Mouse (Mus musculus) frontal cortex, adult 2 months (tissue): ENCODE results near the gene Kcnk18. TPM values are rescaled to one million over a fixed set of nuclear protein-coding genes. Genes with fewer than 3 reads are reported as not detected.

Experiments
- DNase-seq, 2 experiments: peaks; one replicate each; pipeline ENCODE4 v3.0.0; 2022; ENCODE audit warnings: low spot score in 1 of 2; ENCODE audit errors: extremely low spot score in 1 of 2
- polyA plus RNA-seq: library from polyadenylated mRNA; depleted of rRNA; stranded (reverse); fragments of >200 nt; gene quantifications from 2 replicates; pipeline ENCODE4 v1.2.3, GENCODE M21; 2012; rRNA removed

Gene Kcnk18
- polyA plus RNA-seq, result not detected in 2 replicates

- no peak for DNase-seq
Observed at GRCm38 (mm10) chr19:59218991-59219390, at the start of gene Kcnk18. Gene Kcnk18 (plus strand): TSS chr19:59219214.

DNA sequence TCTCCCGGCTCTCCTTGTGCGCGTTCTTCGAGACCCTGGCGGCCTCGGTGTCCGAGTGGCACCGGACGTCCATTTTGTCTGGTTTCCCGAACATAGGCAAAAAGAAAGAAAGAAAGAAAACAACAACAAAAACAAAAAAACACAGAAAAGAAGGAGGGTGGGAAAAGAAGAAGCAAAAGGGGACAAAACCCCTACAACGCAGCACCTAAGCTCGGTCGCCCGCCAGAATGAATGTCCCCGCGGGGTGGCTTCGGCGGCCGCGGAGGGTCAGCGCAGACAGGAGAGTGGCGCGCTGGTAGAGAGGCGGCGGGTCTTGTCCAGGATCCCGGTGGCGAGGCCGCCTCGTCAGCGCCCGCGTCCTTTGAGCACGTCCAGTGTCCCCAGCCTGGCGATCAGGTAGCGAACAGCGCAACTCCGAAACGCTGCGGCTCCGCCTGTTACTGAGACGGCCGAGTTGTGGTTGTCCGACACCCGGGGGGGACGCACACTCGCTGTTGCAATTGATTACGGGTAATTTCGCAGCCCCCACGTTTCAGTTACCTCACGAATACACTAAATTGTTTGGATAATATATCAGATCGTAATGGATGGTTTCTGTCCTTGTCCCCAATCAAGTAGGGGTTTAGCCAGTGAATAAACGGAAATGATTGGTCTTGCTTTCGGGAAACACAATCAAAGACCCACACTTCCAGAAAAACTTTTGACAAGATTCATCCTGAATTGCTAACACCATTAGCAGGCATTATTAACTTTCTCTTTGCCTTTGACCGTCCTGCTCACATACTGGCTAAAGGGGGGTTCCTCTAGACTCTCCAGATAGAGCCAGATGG is 48.9 kb upstream of the Kcnk18 start, which contains the start of gene Vax1:
Gene Vax1 (minus strand): TSS at position 121 of the 830 bp plus-strand sequence.
- DNase-seq, result no peak

- no peak for DNase-seq
Observed at GRCm38 (mm10) chr19:59170766-59171095, 48.3 kb upstream of the Kcnk18 start.

DNA sequence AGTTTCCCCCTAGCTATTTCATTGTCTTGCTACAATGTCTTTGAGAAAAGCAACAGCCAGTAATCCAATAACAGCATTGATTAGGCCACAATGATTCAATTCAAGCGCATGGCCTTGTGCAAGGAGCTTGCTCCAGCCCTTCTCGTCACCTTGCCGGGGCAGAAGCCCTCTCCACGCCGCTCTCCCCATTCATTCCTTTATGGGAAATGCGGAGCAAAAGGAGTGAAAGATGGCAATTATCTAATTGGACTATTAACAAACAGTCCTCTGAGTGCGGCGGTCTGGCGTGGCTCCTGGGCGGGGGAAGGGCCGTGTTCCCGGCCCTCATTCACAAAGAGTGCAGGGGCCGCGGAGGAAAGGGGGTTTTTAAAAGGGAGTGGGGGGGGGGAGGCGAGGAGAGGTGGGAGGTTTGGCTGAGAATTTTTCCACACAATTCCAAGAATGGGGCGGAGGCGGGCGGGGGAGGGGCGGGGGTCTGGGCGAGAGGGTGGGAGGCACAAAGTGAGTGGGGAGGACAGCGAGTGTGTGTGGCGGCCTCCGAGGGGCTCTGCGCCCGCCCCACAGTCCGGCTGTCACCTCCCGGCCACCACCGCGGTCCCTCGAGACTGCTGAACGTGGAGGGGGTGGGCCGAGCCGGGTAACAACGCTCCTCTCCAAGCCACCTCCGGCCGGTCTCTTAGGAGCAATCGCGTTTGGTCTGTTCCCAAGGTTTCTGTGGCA is 47.7 kb upstream of the Kcnk18 start:
- DNase-seq, result no peak

DNA sequence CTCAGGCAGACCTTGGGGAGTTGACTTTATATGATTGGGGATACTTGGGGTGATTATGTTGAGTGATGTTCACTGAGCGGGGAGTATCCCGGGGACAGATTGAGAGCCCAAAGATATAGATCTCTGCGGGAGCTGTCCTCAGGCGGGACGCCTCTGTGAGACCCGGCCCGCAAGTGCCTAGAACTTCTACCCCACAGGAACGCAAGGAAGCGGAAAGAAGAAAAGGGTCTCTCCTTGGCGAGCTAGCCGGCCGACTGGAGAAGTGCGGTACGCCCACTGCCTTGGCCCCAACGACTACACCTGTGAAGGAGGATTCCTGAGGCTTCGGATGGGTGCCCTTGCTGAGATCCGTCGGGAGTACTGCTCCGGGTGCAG is 47.2 kb upstream of the Kcnk18 start:
- DNase-seq, result no peak

DNA sequence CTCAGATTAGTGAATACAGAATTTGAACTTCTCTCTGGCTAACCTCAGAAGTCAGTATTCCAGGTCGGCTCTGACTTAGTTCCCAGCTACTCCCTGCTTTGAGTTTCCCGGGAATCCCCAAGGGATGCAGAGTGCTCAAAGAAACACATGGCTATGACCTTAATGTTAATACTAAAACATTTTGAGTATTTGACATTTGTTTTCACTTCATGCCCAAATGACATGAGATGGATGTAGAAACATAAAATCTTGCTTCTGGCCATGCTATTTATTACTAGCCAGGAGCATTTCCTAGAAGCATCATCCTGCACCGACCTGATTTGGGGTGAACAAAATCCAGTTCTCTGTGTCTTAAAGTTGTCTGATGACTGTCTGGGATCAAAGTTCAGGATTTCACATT is 46.2 kb upstream of the Kcnk18 start:
- no peak for DNase-seq

DNA sequence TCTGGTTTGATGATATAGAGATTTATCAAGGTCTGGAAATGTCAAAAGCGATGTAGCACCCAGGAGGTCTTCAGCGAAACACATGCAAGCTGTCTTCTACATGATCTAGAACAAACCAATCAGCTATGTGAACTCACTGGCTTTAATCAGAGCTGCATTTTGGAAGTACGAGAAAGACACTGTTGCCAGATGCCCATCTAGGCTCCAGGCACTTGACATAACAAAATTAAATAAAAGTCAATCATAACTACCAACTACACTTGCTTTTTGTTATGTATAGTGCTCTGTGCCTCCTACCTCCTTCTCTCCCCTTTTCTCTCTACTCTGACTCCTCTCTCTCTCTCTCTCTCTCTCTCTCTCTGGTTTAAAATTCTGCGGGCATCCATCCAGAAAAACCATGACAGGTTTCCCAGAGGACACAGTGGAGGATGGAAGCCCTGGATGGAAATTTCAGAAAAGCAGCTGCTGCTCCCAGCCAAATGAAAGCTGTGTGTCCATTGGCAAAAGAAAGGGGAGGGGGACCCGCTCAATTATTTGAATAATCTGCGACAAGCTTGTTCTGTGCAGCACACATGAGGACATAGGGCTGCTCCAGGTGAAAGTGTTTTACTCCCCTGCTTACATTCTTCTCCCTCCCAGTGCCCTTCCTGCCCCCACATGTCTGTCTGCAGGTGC is 45.5 kb upstream of the Kcnk18 start:
- DNase-seq, result no peak

DNA sequence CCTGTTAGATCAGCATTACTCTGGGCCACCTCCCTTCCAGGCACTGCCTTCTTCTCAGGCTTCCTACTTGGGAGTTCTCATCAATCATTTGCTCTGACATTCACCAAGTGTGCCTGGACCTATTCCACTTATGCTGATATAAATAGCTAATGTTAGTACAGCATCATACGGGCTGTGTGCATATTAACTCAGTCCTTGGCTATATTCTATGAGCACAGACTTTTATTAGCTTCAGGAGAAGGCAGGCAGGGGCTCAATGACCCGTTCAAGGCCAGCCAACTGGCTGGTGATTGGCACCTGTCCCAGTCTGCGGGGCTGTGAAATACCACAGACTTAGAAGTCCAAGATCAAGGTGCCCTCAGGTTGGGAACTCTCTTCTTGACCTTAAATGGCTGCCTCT is 35.0 kb upstream of the Kcnk18 start:
- DNase-seq, result no peak

- DNase-seq, result no peak
Observed at GRCm38 (mm10) chr19:59188981-59189380, 30.0 kb upstream of the Kcnk18 start.

- DNase-seq, result no peak
Observed at GRCm38 (mm10) chr19:59190431-59191122, 28.4 kb upstream of the Kcnk18 start.

DNA sequence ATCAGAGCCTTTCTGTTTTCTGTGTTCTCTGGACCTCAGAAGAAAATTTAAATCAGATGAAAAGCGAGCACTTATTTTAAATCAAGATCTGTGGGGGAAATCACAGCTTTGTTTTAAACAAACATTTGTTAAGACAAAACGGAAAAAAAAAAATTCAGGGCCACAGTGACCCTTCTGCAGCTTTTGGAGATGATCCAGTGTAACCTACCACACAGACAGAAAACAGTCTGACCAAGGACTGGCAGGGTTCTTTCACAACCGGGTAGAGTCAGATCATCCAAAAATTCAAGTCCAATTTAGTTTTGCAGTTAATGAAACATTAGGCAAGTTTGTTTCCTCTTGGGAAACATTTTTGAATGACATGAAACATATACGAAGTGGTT is 27.9 kb upstream of the Kcnk18 start:
- no peak for DNase-seq

- DNase-seq, result no peak
Observed at GRCm38 (mm10) chr19:59192491-59192890, 26.5 kb upstream of the Kcnk18 start.

GRCm38 (mm10) chr19:59193456-59193855 is 25.6 kb upstream of the Kcnk18 start:
- DNase-seq, result no peak

DNA sequence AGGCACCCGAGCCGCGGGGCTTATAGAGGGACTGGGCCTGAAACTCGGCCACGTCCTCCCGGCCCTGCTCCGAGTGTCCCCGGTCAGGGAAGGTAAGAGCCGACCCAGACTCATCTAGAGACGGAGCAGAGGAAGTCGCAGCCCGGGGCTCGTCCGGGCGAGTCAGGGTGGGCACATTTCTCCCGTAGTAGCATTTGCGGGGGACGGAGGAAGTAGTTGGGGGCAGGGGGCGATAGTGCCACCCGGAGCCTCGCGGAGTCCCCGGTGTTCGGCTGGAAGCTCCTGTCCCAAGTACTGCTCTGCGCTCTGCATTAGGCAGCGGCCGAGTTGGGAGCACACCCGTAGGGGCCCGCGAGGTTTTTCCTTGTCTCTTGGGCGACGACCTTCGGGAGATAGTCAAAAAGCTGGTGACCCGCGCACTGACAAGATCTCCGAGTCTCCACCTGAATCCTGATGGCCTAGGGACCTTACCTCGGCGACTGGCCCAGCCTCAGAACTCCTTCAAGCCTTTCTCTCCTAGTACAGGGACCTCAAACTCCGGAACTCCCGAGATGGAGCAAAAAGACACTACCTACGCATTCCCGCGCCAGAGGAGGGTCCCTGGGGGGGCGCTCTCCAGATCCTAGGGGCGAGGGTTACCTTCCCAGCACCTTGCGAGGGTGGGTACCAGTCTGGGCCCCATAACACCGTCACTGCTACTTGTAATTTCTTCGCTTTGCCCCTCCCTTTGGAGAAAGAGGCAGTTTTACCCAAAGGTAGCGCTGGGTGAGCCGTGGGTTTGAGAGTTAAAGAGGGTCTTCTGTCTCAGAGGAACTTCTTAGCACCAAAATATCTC is 24.8 kb upstream of the Kcnk18 start:
- no peak for DNase-seq

DNA sequence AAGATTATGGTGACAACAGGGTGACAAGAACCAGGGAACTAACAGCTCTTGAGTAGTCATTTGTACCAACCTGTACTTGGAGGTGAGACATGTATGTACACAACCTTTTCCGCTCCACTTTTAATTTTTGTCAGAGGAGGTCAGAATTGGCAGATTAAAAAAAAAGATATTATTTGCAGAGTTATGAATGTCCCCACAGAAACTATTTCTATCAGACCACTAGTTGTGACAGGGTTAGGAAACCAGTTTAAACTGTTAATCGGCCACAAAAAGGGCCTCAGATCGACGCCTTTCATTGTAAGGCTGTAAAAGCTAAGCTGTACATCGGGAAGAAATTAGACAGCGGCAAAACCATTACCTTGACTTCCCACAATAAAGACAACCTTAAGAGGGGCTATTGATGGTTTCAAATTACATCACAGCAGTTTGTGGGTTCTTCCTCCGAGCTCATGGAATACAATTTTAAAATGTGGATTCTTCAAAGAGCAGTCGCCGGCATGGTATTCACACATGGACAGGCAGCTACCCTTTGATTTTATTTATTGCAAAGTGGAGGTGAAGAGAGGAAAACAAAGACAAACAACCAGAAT is 23.7 kb upstream of the Kcnk18 start:
- no peak for DNase-seq

GRCm38 (mm10) chr19:59196111-59196666 is 22.8 kb upstream of the Kcnk18 start:
- DNase-seq, result peak in 1 of 2 experiments; percentile 70

DNA sequence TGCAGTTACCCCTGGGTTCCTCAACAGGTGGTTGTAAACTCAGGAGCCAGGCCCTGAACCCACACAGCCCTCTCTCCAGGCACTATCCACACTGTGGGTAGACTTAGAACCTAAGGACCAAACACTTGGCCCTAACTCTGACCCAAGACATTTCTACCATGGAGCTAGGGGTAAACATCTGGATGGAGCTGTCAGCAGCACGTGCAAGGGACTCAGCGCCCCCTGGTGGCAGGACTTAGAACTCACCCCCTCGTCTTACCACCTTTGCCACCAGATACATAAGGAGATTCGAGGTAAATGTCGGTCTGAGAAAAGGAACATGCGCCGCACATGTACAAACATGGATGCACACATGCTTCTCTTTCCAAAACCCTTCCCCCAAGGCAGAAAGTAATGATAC is 20.9 kb upstream of the Kcnk18 start:
- DNase-seq, result peak; percentile 7 to 63

GRCm38 (mm10) chr19:59208475-59208874 is 10.5 kb upstream of the Kcnk18 start:
- DNase-seq, result peak; percentile 52 to 95

DNA sequence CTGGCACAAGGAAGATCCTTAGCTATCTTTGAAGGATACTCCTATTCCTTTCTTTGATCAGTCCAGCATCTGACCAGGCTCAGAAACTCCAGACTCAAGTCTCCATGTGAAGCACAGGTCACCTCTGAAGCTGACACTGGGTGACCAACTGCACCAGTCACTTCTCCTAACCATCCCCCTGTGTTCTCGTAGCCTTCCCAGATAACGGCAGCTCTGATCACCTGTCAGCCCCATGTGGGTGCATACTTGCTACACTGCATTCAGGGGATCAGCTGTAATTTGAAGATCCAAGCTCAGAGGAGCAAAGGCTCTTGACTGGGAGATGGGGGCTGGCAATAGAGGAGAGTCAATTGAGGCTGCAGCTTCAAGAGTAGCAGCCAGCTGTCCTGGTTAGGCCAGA is 10.0 kb upstream of the Kcnk18 start:
- no peak for DNase-seq
